Mouse (Mus musculus) olfactory bulb, adult 2 months (tissue): Measurements from ENCODE around the gene Snrpg.
A peak's percentile ranks its signal among the peaks of the same experiment; 100 is the strongest.

ENCODE experiments used
- CTCF ChIP-seq: fragments of 200-500 bp; IDR thresholded peaks from 2 replicates; pipeline ENCODE4 v1.5.1; 2012; ENCODE audit warnings: low read depth, mild to moderate bottlenecking, low read length, moderate library complexity; ENCODE audit not compliant: insufficient read depth
- POLR2A ChIP-seq: fragments of 200-500 bp; IDR thresholded peaks from 2 replicates; pipeline ENCODE4 v1.6.1; 2012; ENCODE audit warnings: mild to moderate bottlenecking, low read depth, low read length, moderate library complexity; ENCODE audit not compliant: insufficient read depth

- TF ChIP-seq POLR2A (peak; percentile 63), CTCF (peak; percentile 93)
Measured at GRCm38 (mm10) chr6:86365371-86366124, 5.6 kb upstream of the Snrpg start, which contains the start of gene Fam136a.
